Mouse (Mus musculus) forebrain, embryonic 10.5 days (tissue): ENCODE results near the gene Gm45233. TPM values are rescaled to one million over a fixed set of nuclear protein-coding genes. Genes with fewer than 3 reads are reported as not detected.

ENCODE experiments used
- DNase-seq: peaks from one replicate; pipeline ENCODE4 v3.0.0-alpha.2; 2017; ENCODE audit warnings: low spot score; ENCODE audit errors: extremely low spot score
- H3K27ac ChIP-seq: fragments of 300-500 bp; sonication (generic); 2 replicates; pipeline ENCODE4 v1.5.1; 2016; ENCODE audit warnings: mild to moderate bottlenecking
- H3K27me3 ChIP-seq: fragments of 300-500 bp; sonication (generic); 2 replicates; pipeline ENCODE4 v1.6.1; 2016; ENCODE audit warnings: mild to moderate bottlenecking; ENCODE audit not compliant: poor library complexity, severe bottlenecking
- H3K36me3 ChIP-seq: fragments of 300-500 bp; sonication (generic); replicated peaks from 2 replicates; pipeline ENCODE4 v1.6.1; 2016; ENCODE audit warnings: mild to moderate bottlenecking, moderate library complexity
- H3K4me1 ChIP-seq: fragments of 300-500 bp; sonication (generic); 2 replicates; pipeline ENCODE4 v1.6.1; 2016
- H3K4me3 ChIP-seq: fragments of 300-500 bp; sonication (generic); 2 replicates; pipeline ENCODE4 v1.5.1; 2016; ENCODE audit warnings: mild to moderate bottlenecking, moderate library complexity
- H3K9me3 ChIP-seq: fragments of 300-500 bp; sonication (generic); 2 replicates; pipeline ENCODE4 v1.6.1; 2016; ENCODE audit warnings: mild to moderate bottlenecking, moderate library complexity
- WGBS: fragments of 180-500 bp; shearing (Covaris S2); methylation state at CpG from one replicate; pipeline ENCODE4 v1.1.7; 2016; 5-methylcytosine and 5-hydroxymethylcytosine counted together
- polyA plus RNA-seq: library from polyadenylated mRNA; unstranded; fragments of >200 nt; fragmentation: Nextera tagmentation; extraction: Ambion mirVana; gene quantifications from 2 replicates; pipeline ENCODE4 v1.2.1, GENCODE M21; 2016

Gene Gm45233
- polyA plus RNA-seq, 1 experiment from 2014 or later = 0.50 TPM

DNA sequence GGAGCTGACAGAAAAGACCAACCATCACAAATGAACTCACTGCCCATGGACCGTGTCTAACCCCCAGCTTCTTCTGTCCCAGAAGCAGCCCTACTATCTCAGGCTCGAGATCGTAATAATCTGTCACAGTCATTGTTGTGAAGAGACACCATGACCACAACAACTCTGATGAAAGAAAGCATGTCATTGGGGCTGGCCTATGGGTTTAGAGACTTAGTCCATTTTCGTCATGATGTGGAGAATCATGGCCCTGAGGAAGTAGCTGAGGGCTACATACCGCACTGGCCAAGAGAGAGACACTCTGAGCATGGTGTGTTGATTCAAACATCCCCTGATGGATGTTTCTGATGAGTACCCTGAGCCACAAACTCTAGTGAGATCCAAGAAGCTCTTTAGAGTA, 9.3 kb upstream of the Gm45233 start:
- no peaks in the 10 kb centered on the region for H3K27me3 ChIP-seq
- no peaks in the 10 kb centered on the region for H3K4me1 ChIP-seq
- no peak overlapping the region for H3K27ac ChIP-seq
- H3K9me3 ChIP-seq = no peaks in the 10 kb centered on the region; the same call in 1 of the 2 replicates
- no peak for DNase-seq
- no peaks in the 10 kb centered on the region for H3K36me3 ChIP-seq
- WGBS = 92% methylated on average over 5 of the region's 5 CpGs
- H3K4me3 ChIP-seq = no peak overlapping the region

GRCm38 (mm10) chr7:43436341-43437255, 7.3 kb upstream of the Gm45233 start, which contains the start of gene Nkg7:
Gene Nkg7 (plus strand): TSS chr7:43437073.
- Histone ChIP-seq H3K4me3 (no peak within 1 kb of the TSS), H3K9me3 (no peaks in the 10 kb centered on the region; the same call in 1 of the 2 replicates), H3K27ac (no peak within 1 kb of the TSS), H3K36me3 (no peaks in the 10 kb centered on the region), H3K27me3 (no peaks in the 10 kb centered on the region), H3K4me1 (no peaks in the 10 kb centered on the region)
- 87% methylated on average over 10 of the region's 10 CpGs for WGBS
- no peak for DNase-seq

DNA sequence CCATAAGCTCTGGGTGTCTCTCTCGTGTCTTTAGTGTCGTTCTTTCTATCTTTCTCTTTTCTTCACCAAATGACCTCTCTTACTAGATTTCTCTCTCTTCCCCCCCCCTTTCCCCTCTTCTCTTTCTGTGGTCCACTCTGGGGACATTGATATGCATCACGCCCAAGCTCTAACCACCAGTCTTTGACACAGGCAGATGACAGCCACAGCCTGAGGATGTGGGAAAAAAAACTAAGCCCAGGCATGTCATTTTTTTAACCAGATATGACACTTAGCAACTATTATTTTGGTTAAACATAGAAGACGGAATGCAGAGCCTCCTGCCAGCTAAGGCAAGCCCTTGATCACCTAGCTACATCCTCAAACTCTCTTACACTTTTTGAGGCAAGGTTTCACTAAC, 5.3 kb upstream of the Gm45233 start:
- DNase-seq = no peak
- no peak overlapping the region for H3K27ac ChIP-seq
- no peaks in the 10 kb centered on the region; the same call in 1 of the 2 replicates for H3K27me3 ChIP-seq
- no peaks in the 10 kb centered on the region; the same call in 1 of the 2 replicates for H3K9me3 ChIP-seq
- H3K4me3 ChIP-seq = no peak overlapping the region
- 84% methylated on average over 4 of the region's 4 CpGs for WGBS
- H3K36me3 ChIP-seq = no peaks in the 10 kb centered on the region
- H3K4me1 ChIP-seq = peaks cover 9% of the 10 kb centered on the region

DNA sequence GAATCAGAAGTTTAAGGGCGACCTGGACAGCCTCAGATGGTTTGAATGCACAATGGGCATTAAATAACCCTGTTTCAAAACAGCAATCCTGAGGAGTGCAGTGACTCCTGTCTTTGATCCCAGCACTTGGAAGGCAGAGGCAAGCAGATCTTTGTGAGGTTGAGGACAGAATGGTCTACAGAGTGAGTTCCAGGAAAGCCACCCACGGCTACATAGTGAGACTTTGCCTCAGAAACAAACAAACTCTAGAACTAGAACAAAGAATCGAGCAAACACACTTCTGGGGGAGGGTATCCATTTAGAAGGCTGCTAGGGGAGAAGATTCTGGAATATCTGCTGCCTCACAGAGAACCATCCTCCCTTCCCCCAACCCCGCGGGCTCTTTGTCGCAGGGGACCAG, 3.4 kb upstream of the Gm45233 start, which contains the start of gene Cldnd2:
Gene Cldnd2, plus strand, starts transcription at position 301 of the 400 bp plus-strand sequence.
- Histone ChIP-seq H3K9me3 (no peaks in the 10 kb centered on the region; the same call in 1 of the 2 replicates), H3K36me3 (no peaks in the 10 kb centered on the region), H3K27ac (no peak within 1 kb of the TSS), H3K27me3 (no peaks in the 10 kb centered on the region; the same call in 1 of the 2 replicates), H3K4me1 (peaks cover 21% of the 10 kb centered on the region), H3K4me3 (no peak within 1 kb of the TSS)
- no peak for DNase-seq
- 88% methylated on average over 6 of the region's 6 CpGs for WGBS

DNA sequence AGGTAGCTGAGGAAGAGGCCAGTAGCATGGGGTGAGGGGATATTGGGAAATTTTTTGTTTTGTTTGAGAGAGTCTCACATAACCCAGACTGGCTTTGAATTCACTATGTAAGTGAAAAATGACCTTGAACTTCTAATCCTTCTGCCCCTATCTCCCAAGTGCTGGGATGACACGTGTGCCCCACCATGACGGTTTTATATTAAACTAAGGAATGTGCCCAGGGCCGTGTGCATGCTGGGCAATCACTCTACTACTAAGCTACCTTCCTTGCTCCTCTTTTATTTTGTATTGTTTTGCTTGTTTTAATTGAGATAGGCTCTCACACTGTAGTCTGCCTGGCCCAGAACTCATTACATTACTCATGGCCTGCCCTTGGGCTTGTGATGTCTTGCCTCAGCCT, 2.9 kb upstream of the Gm45233 start:
- WGBS = 89% methylated on average over 3 of the region's 3 CpGs
- Histone ChIP-seq H3K36me3 (no peaks in the 10 kb centered on the region), H3K27me3 (no peaks in the 10 kb centered on the region; the same call in 1 of the 2 replicates), H3K27ac (no peak overlapping the region), H3K9me3 (no peaks in the 10 kb centered on the region; the same call in 1 of the 2 replicates), H3K4me1 (peaks cover 21% of the 10 kb centered on the region), H3K4me3 (no peak overlapping the region)
- no peak for DNase-seq

GRCm38 (mm10) chr7:43442684-43443083, 1.2 kb upstream of the Gm45233 start:
- peak overlapping the region; percentile 88 for H3K27ac ChIP-seq
- H3K4me3 ChIP-seq = peak overlapping the region; percentile 64
- peaks cover 21% of the 10 kb centered on the region for H3K4me1 ChIP-seq
- DNase-seq = no peak
- no peaks in the 10 kb centered on the region for H3K36me3 ChIP-seq
- no peaks in the 10 kb centered on the region for H3K9me3 ChIP-seq
- no peaks in the 10 kb centered on the region; the same call in 1 of the 2 replicates for H3K27me3 ChIP-seq
- 9% methylated on average over 9 of the region's 9 CpGs for WGBS

GRCm38 (mm10) chr7:43443126-43443916, 607 bp upstream of the Gm45233 start:
- Histone ChIP-seq H3K27me3 (no peaks in the 10 kb centered on the region; the same call in 1 of the 2 replicates), H3K4me3 (peak overlapping the region; percentile 64), H3K9me3 (no peaks in the 10 kb centered on the region), H3K27ac (peak overlapping the region; percentile 88), H3K36me3 (no peaks in the 10 kb centered on the region), H3K4me1 (peaks cover 21% of the 10 kb centered on the region)
- DNase-seq = peak; percentile 72
- under 1% methylated on average over 36 of the region's 36 CpGs for WGBS

DNA sequence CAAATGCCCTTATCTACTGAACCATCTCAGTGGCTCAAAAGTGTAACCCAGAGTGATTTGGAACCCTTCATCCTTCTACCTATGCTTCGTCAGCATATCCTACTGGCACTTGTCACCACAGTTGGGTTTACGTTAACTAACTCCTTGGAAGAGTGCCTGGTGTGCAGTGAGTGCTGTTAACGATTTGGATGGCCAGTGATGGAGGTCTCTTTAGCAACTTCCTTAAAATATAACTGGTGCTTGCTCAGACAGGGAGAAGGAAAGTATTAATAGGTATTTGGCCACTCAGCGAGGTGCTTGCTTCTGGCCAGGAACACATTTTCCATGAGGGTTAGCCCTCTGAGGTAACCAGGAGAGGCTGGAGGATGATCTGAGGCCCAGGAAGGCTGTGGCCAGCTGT, 3.9 kb downstream of the Gm45233 start:
- no peaks in the 10 kb centered on the region for H3K27me3 ChIP-seq
- H3K4me3 ChIP-seq = no peak overlapping the region
- DNase-seq = no peak
- peaks cover 16% of the 10 kb centered on the region for H3K4me1 ChIP-seq
- 86% methylated on average over 4 of the region's 4 CpGs for WGBS
- H3K27ac ChIP-seq = no peak overlapping the region
- peaks cover 13% of the 10 kb centered on the region for H3K36me3 ChIP-seq
- H3K9me3 ChIP-seq = no peaks in the 10 kb centered on the region

GRCm38 (mm10) chr7:43448246-43448645, 4.3 kb downstream of the Gm45233 start:
- WGBS = 84% methylated on average over 2 of the region's 3 CpGs

DNA sequence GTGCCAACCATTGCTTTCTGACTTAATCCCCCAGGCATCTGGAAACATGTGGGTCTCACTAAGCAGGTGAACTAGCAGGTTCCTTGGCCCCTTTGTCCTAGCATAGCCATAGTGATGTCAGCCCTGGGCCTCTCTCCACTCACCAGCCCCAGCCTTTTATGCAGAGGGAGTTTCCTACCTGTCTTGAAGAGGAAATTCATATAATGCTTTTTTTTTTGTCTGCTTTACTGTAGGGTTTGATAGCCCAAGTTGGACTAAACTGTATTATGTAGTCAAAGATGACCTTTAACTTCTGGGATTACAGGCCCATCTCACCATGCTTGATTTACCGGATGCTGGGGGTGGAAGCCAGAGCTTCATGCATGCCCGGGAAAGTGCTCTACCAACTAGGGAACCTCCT, 5.9 kb downstream of the Gm45233 start:
- H3K9me3 ChIP-seq = no peaks in the 10 kb centered on the region
- no peak overlapping the region for H3K27ac ChIP-seq
- H3K27me3 ChIP-seq = no peaks in the 10 kb centered on the region
- WGBS = 96% methylated on average over 2 of the region's 2 CpGs
- H3K4me1 ChIP-seq = peaks cover 4% of the 10 kb centered on the region
- DNase-seq = no peak
- H3K4me3 ChIP-seq = no peak overlapping the region
- H3K36me3 ChIP-seq = peaks cover 33% of the 10 kb centered on the region

More at GRCm38 (mm10) chr7:43448246-43448645, 4.3 kb downstream of the Gm45233 start:
- Histone ChIP-seq H3K36me3 (peaks cover 17% of the 10 kb centered on the region), H3K9me3 (no peaks in the 10 kb centered on the region), H3K4me1 (peaks cover 11% of the 10 kb centered on the region), H3K4me3 (no peak overlapping the region), H3K27me3 (no peaks in the 10 kb centered on the region), H3K27ac (no peak overlapping the region)
- no peak for DNase-seq

DNA sequence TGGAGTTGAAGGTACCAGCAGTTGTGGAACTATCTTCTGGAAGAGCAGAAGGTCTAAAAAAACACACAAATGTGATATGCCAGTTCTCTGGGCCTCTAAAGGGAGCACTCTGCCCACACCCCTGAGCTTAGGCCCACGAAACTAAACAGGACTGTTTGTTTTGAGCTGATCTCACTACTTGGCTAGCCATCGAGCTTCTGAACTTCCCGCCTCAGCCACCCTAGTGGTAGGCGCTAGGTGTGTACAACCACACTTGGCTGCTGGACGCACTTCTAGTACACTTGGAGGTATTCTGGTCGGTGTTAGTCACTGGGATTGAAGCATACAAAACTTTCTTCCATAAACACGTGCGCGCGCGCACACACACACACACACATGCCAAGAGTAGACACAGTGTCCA, 7.8 kb downstream of the Gm45233 start:
- Histone ChIP-seq H3K9me3 (no peaks in the 10 kb centered on the region), H3K27me3 (no peaks in the 10 kb centered on the region), H3K4me3 (no peak overlapping the region), H3K36me3 (peaks cover 52% of the 10 kb centered on the region), H3K4me1 (no peaks in the 10 kb centered on the region), H3K27ac (no peak overlapping the region)
- no peak for DNase-seq
- WGBS = 94% methylated on average over 11 of the region's 11 CpGs

- H3K36me3 ChIP-seq = peaks cover 61% of the 10 kb centered on the region
Measured at GRCm38 (mm10) chr7:43452609-43453008, 8.7 kb downstream of the Gm45233 start.

More at GRCm38 (mm10) chr7:43452609-43453008, 8.7 kb downstream of the Gm45233 start:
- no peaks in the 10 kb centered on the region for H3K27me3 ChIP-seq
- DNase-seq = no peak
- H3K9me3 ChIP-seq = no peaks in the 10 kb centered on the region
- H3K27ac ChIP-seq = no peak overlapping the region
- H3K4me1 ChIP-seq = no peaks in the 10 kb centered on the region
- 36% methylated on average over 4 of the region's 4 CpGs for WGBS
- H3K4me3 ChIP-seq = no peak overlapping the region
